ENCODE assay signal across 17 mouse cellular contexts in genomic region chr4:123413876-123414275, GRCm38 (mm10).
DNase-seq lines count a peak whose midpoint lies in the region; ATAC-seq and TF ChIP-seq lines count a peak whose summit lies in the region.
"Had no signal": no experiment of that assay in that cellular context is flagged by ENCODE, and none has a peak within 500 bp of the region (broad histone marks: within the 10 kb centered on the region; RNA-seq: fewer than 3 reads in every experiment).

No protein-coding gene starts in this region.

- no peak overlapping the region for H3ac ChIP-seq in myocyte (ENCODE audit: control insufficient read depth, insufficient read length)

- no peak overlapping the region for H3K4me3 ChIP-seq in heart, embryonic 13.5 days
- H3K4me3 ChIP-seq in lung, embryonic 15.5 days, result no peak overlapping the region
- no peak overlapping the region for H3K4me3 ChIP-seq in embryonic facial prominence, embryonic 14.5 days (ENCODE audit: low read depth, low read length)
- no peak overlapping the region for H3K4me3 ChIP-seq in myocyte
- H3K4me3 ChIP-seq: forebrain, embryonic 10.5 days; hindbrain, embryonic 15.5 days; liver, embryonic 12.5 days; midbrain, embryonic 12.5 days had no signal

- no peak for DNase-seq in heart, adult 8-10 months (ENCODE audit: low spot score)
- no peak for DNase-seq in lung, postnatal 36 days
- peak; percentile 65 for DNase-seq in embryonic facial prominence, embryonic 14.5 days (ENCODE audit: low spot score)
- DNase-seq in liver, result no peak
- DNase-seq: adrenal gland, postnatal 36 days; cerebellum, postnatal 10 days; gastrocnemius, postnatal 25 days; kidney, adult 2 months; thymus, postnatal 25 days had no signal

- no peak for TF ChIP-seq POLR2A in myocyte (IDR thresholded peaks at IDR 0.05; ENCODE audit: insufficient read length, low read depth)

- H3K9ac ChIP-seq in heart, embryonic 13.5 days, result no peak overlapping the region
- no peak overlapping the region for H3K9ac ChIP-seq in lung, embryonic 15.5 days
- no peak overlapping the region for H3K9ac ChIP-seq in embryonic facial prominence, embryonic 14.5 days (ENCODE audit: low read depth, low read length)
- H3K9ac ChIP-seq: hindbrain, embryonic 15.5 days; liver, embryonic 12.5 days; midbrain, embryonic 12.5 days had no signal

- no peaks in the 10 kb centered on the region for H3K9me3 ChIP-seq in heart, embryonic 13.5 days
- no peaks in the 10 kb centered on the region for H3K9me3 ChIP-seq in lung, embryonic 15.5 days
- no peaks in the 10 kb centered on the region for H3K9me3 ChIP-seq in embryonic facial prominence, embryonic 14.5 days (ENCODE audit: control insufficient read depth, low read length)
- H3K9me3 ChIP-seq: forebrain, embryonic 10.5 days; hindbrain, embryonic 15.5 days; liver, embryonic 12.5 days; midbrain, embryonic 12.5 days had no signal

- ATAC-seq in heart, embryonic 13.5 days (ENCODE audit: extremely low read depth, insufficient number of reproducible peaks, low FRiP score, low TSS enrichment), result no peak
- ATAC-seq in lung, embryonic 15.5 days (ENCODE audit: borderline replicate concordance, extremely low read depth, low FRiP score, low TSS enrichment), result no peak
- ATAC-seq in embryonic facial prominence, embryonic 14.5 days (ENCODE audit: low read depth), result no peak
- ATAC-seq: liver, embryonic 12.5 days had no signal

- 9% methylated on average over 2 of the region's 2 CpGs for WGBS in heart, embryonic 13.5 days
- 18% methylated on average over 2 of the region's 2 CpGs for WGBS in lung, embryonic 15.5 days
- WGBS in embryonic facial prominence, embryonic 14.5 days, result 25% methylated on average over 2 of the region's 2 CpGs

- peaks cover 66% of the 10 kb centered on the region for H3K4me1 ChIP-seq in heart, embryonic 13.5 days
- peaks cover 48% of the 10 kb centered on the region for H3K4me1 ChIP-seq in lung, embryonic 15.5 days
- peaks cover 37% of the 10 kb centered on the region for H3K4me1 ChIP-seq in embryonic facial prominence, embryonic 14.5 days (ENCODE audit: control insufficient read depth, insufficient read depth, low read length)

- H3K36me3 ChIP-seq in heart, embryonic 13.5 days, result peaks cover 8% of the 10 kb centered on the region
- peaks cover 4% of the 10 kb centered on the region; the same call in 1 of the 2 replicates for H3K36me3 ChIP-seq in lung, embryonic 15.5 days
- peaks cover 12% of the 10 kb centered on the region; the same call in 1 of the 2 replicates for H3K36me3 ChIP-seq in embryonic facial prominence, embryonic 14.5 days (ENCODE audit: control insufficient read depth, insufficient read depth, low read length)
- H3K36me3 ChIP-seq in myocyte (ENCODE audit: control insufficient read depth, insufficient read depth), result peaks cover under 1% of the 10 kb centered on the region
- H3K36me3 ChIP-seq: hindbrain, embryonic 15.5 days had no signal

- H3K27ac ChIP-seq in heart, embryonic 13.5 days (replicated peaks), result peak overlapping the region; percentile 99
- peak overlapping the region; percentile 59 for H3K27ac ChIP-seq in lung, embryonic 15.5 days
- H3K27ac ChIP-seq in embryonic facial prominence, embryonic 14.5 days (replicated peaks; ENCODE audit: low read depth, low read length), result peak overlapping the region; percentile 94; the same call in 1 of the 2 replicates
- H3K27ac ChIP-seq: forebrain, embryonic 10.5 days; hindbrain, embryonic 15.5 days; liver, embryonic 12.5 days; macrophage; midbrain, embryonic 12.5 days had no signal

- H3K4me2 ChIP-seq in heart, embryonic 13.5 days, result peak overlapping the region; percentile 39
- no peak overlapping the region for H3K4me2 ChIP-seq in lung, embryonic 15.5 days
- H3K4me2 ChIP-seq in embryonic facial prominence, embryonic 14.5 days (ENCODE audit: low read depth, low read length), result no peak overlapping the region
- H3K4me2 ChIP-seq in myocyte (ENCODE audit: low read depth), result peak overlapping the region; percentile 92
- H3K4me2 ChIP-seq: hindbrain, embryonic 15.5 days; liver, embryonic 12.5 days; midbrain, embryonic 12.5 days had no signal

- no peaks in the 10 kb centered on the region for H3K27me3 ChIP-seq in heart, embryonic 13.5 days (replicated peaks)
- no peaks in the 10 kb centered on the region for H3K27me3 ChIP-seq in lung, embryonic 15.5 days
- no peaks in the 10 kb centered on the region for H3K27me3 ChIP-seq in embryonic facial prominence, embryonic 14.5 days (replicated peaks; ENCODE audit: control insufficient read depth, insufficient read depth, low read length)
- no peaks in the 10 kb centered on the region for H3K27me3 ChIP-seq in myocyte (ENCODE audit: control insufficient read depth, insufficient read depth, insufficient read length)
- H3K27me3 ChIP-seq: hindbrain, embryonic 15.5 days; midbrain, embryonic 12.5 days had no signal

- H3K79me2 ChIP-seq in myocyte (ENCODE audit: control insufficient read depth, insufficient read depth), result peaks cover 30% of the 10 kb centered on the region

TF ChIP-seq in myocyte, 11 proteins besides CTCF, POLR2A, EP300 and RAD21:
- no peak for TF ChIP-seq MYOD1 (IDR thresholded peaks at IDR 0.05; ENCODE audit: control insufficient read depth in 1 of 3, insufficient read length in 2 of 3, low read depth in 2 of 3)
- TF ChIP-seq USF1 (IDR thresholded peaks at IDR 0.05; ENCODE audit: low read depth), result peak; percentile 33
- no peak for TF ChIP-seq CEBPB (IDR thresholded peaks at IDR 0.05; ENCODE audit: insufficient read depth, poor library complexity, severe bottlenecking)

Comparison
In these comparisons a context has a peak if more than half of its experiments do, and no peak if none do; other contexts are left out.
1. H3K4me2 ChIP-seq: peak in heart, embryonic 13.5 days (single experiment) and myocyte (single experiment); none in lung, embryonic 15.5 days (single experiment) and embryonic facial prominence, embryonic 14.5 days (single experiment).
2. Peak in every context shown above with its lines, with median percentiles within 50 percentile points of each other: H3K27ac ChIP-seq.